Comparison of ENCODE assay signal across 24 mouse cellular contexts in the genomic region with DNA sequence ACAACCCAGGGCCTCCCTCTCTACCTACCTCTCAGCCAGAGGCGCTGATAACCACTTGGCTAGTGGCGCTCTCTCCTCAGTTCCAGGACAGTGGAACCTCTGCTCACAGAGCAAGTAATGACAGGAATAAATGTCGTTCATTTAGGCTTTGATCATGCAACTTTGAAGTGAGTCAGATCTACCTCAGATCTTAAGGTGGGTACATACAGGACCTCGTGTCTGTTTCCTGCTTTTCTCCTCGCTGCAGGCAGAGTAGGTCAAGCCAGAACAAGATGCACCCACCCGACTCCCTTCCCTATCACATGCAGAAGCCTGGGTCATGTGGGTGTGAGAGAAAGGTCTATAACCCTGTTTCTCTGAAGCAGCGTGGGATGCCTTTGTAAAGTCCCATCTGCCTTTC. TPM values are rescaled to one million over a fixed set of nuclear protein-coding genes. Genes with fewer than 3 reads are reported as not detected.
"Had no signal": no experiment of that assay in that cellular context is flagged by ENCODE, and none has a peak within 500 bp of the region (broad histone marks: within the 10 kb centered on the region; RNA-seq: fewer than 3 reads in every experiment).

A gene (minus strand): TSS at position 101 of the 400 bp plus-strand sequence.

- DNase-seq: kidney, adult 2 months; kidney, postnatal 10 days; kidney, postnatal 36 days; layer of hippocampus, postnatal 36 days; liver, embryonic 13.5 days; lung, adult 2 months; lung, postnatal 14 days; lung, postnatal 4 days; midbrain, embryonic 14.5 days; thymus, adult 18-20 months; thymus, postnatal 36 days had no signal

RNA-seq across cellular contexts. Expression of the gene that starts here (rescaled TPM):
- polyA plus RNA-seq: intestine, postnatal 0 days; kidney, adult 2 months; kidney, embryonic 15.5 days; limb, embryonic 11.5 days; limb, embryonic 14.5 days; liver, adult 2 months; liver, embryonic 13.5 days; liver, embryonic 16.5 days; lung, adult 2 months; lung, embryonic 16.5 days; midbrain, embryonic 11.5 days; midbrain, embryonic 14.5 days; midbrain, postnatal 0 days; neural tube, embryonic 11.5 days; neural tube, embryonic 14.5 days; stomach, embryonic 14.5 days; stomach, postnatal 0 days had no signal
